Mouse (Mus musculus) limb, embryonic 15.5 days (tissue): ENCODE measurements around the gene Tdrd1. TPM values are rescaled to one million over a fixed set of nuclear protein-coding genes. Genes with fewer than 3 reads are reported as not detected.
A peak's percentile ranks its signal among the peaks of the same experiment; 100 is the strongest.

Source experiments
- ATAC-seq: fragments of 200-750 bp; cut with Nextera tagmentation; 2 replicates; pipeline ENCODE4 v1.8.0; 2017; ENCODE audit warnings: low read depth, moderate TSS enrichment; ENCODE audit not compliant: insufficient number of reproducible peaks, low FRiP score, low TSS enrichment
- H3K27ac ChIP-seq: fragments of 300-500 bp; sonication (generic); 2 replicates; pipeline ENCODE4 v1.5.1; 2015; ENCODE audit warnings: moderate library complexity, mild to moderate bottlenecking, inconsistent platforms
- H3K27me3 ChIP-seq: fragments of 300-500 bp; sonication (generic); 2 replicates; pipeline ENCODE4 v1.6.1; 2015; ENCODE audit warnings: inconsistent platforms
- H3K36me3 ChIP-seq: fragments of 300-500 bp; sonication (generic); 2 replicates; pipeline ENCODE4 v1.6.1; 2015; ENCODE audit warnings: inconsistent platforms
- H3K4me1 ChIP-seq: fragments of 300-500 bp; sonication (generic); 2 replicates; pipeline ENCODE4 v1.6.1; 2015; ENCODE audit warnings: inconsistent platforms
- H3K4me2 ChIP-seq: fragments of 300-500 bp; sonication (generic); 2 replicates; pipeline ENCODE4 v1.6.1; 2015; ENCODE audit warnings: mild to moderate bottlenecking, inconsistent platforms
- H3K4me3 ChIP-seq: fragments of 300-500 bp; sonication (generic); 2 replicates; pipeline ENCODE4 v1.5.1; 2015; ENCODE audit warnings: mild to moderate bottlenecking, inconsistent platforms
- H3K9ac ChIP-seq: fragments of 300-500 bp; sonication (generic); 2 replicates; pipeline ENCODE4 v1.6.1; 2015; ENCODE audit warnings: inconsistent platforms
- H3K9me3 ChIP-seq: fragments of 300-500 bp; sonication (generic); 2 replicates; pipeline ENCODE4 v1.6.1; 2016; ENCODE audit warnings: inconsistent platforms
- WGBS: fragments of 180-500 bp; shearing (Covaris S2); methylation state at CpG from one replicate; pipeline ENCODE4 v1.1.7; 2015; 5-methylcytosine and 5-hydroxymethylcytosine counted together
- polyA plus RNA-seq: library from polyadenylated mRNA; unstranded; fragments of >200 nt; fragmentation: Nextera tagmentation; extraction: Ambion mirVana; gene quantifications from 2 replicates; pipeline ENCODE4 v1.2.1, GENCODE M21; 2015

The Tdrd1 gene
- polyA plus RNA-seq, 1 experiment from 2014 or later: 3.3 TPM

- no peak for ATAC-seq
- Histone ChIP-seq H3K27me3 (no peaks in the 10 kb centered on the region), H3K9me3 (no peaks in the 10 kb centered on the region), H3K9ac (no peak overlapping the region), H3K4me2 (no peak overlapping the region), H3K27ac (no peak overlapping the region), H3K4me3 (no peak overlapping the region), H3K4me1 (no peaks in the 10 kb centered on the region; the same call in 1 of the 2 replicates), H3K36me3 (peaks cover 67% of the 10 kb centered on the region)
- WGBS: 50% methylated on average over 5 of the region's 5 CpGs
Measured at GRCm38 (mm10) chr19:56807122-56807521, 18.9 kb upstream of the Tdrd1 start.

GRCm38 (mm10) chr19:56808771-56809170 lies 17.2 kb upstream of the Tdrd1 start:
- no peak for ATAC-seq
- Histone ChIP-seq H3K36me3 (peaks cover 56% of the 10 kb centered on the region), H3K27me3 (no peaks in the 10 kb centered on the region), H3K9ac (no peak overlapping the region), H3K9me3 (no peaks in the 10 kb centered on the region), H3K27ac (no peak overlapping the region), H3K4me3 (no peak overlapping the region), H3K4me1 (no peaks in the 10 kb centered on the region; the same call in 1 of the 2 replicates), H3K4me2 (no peak overlapping the region)
- 62% methylated on average over 5 of the region's 5 CpGs for WGBS

- H3K4me1 ChIP-seq: peaks cover 2% of the 10 kb centered on the region; the same call in 1 of the 2 replicates
- H3K27me3 ChIP-seq: no peaks in the 10 kb centered on the region
- H3K9ac ChIP-seq: no peak overlapping the region
- peaks cover 37% of the 10 kb centered on the region for H3K36me3 ChIP-seq
- no peak overlapping the region for H3K4me3 ChIP-seq
- H3K4me2 ChIP-seq: no peak overlapping the region
- no peaks in the 10 kb centered on the region for H3K9me3 ChIP-seq
- no peak overlapping the region for H3K27ac ChIP-seq
- no peak for ATAC-seq
Measured at GRCm38 (mm10) chr19:56810641-56811146, 15.3 kb upstream of the Tdrd1 start.

- WGBS: 35% methylated on average over 9 of the region's 9 CpGs
- Histone ChIP-seq H3K27ac (no peak overlapping the region), H3K4me2 (no peak overlapping the region), H3K9ac (no peak overlapping the region), H3K36me3 (peaks cover 32% of the 10 kb centered on the region), H3K4me3 (no peak overlapping the region), H3K27me3 (no peaks in the 10 kb centered on the region), H3K4me1 (peaks cover 6% of the 10 kb centered on the region; the same call in 1 of the 2 replicates), H3K9me3 (no peaks in the 10 kb centered on the region)
- no peak for ATAC-seq
Measured at GRCm38 (mm10) chr19:56811590-56811989, 14.4 kb upstream of the Tdrd1 start.

GRCm38 (mm10) chr19:56813360-56813759 lies 12.6 kb upstream of the Tdrd1 start:
- no peak overlapping the region for H3K4me3 ChIP-seq
- H3K27me3 ChIP-seq: no peaks in the 10 kb centered on the region
- no peak overlapping the region for H3K9ac ChIP-seq
- peaks cover 16% of the 10 kb centered on the region for H3K4me1 ChIP-seq
- H3K9me3 ChIP-seq: no peaks in the 10 kb centered on the region
- peaks cover 17% of the 10 kb centered on the region for H3K36me3 ChIP-seq
- H3K27ac ChIP-seq: no peak overlapping the region
- 79% methylated on average over 4 of the region's 4 CpGs for WGBS
- no peak for ATAC-seq
- H3K4me2 ChIP-seq: no peak overlapping the region

- WGBS: 26% methylated on average over 14 of the region's 14 CpGs
- Histone ChIP-seq H3K4me2 (peak overlapping the region; percentile 17), H3K27me3 (no peaks in the 10 kb centered on the region), H3K36me3 (no peaks in the 10 kb centered on the region; the same call in none of the 2 replicates), H3K9me3 (no peaks in the 10 kb centered on the region), H3K9ac (no peak overlapping the region), H3K4me3 (no peak overlapping the region), H3K4me1 (peaks cover 39% of the 10 kb centered on the region), H3K27ac (peak overlapping the region; percentile 54; the same call in 1 of the 2 replicates)
- no peak for ATAC-seq
Measured at GRCm38 (mm10) chr19:56817851-56818526, 8.0 kb upstream of the Tdrd1 start.

- H3K9ac ChIP-seq: peak overlapping the region; percentile 93
- peak overlapping the region; percentile 95 for H3K27ac ChIP-seq
- H3K4me3 ChIP-seq: peak overlapping the region; percentile 97
- WGBS: 5% methylated on average over 22 of the region's 22 CpGs
- H3K4me1 ChIP-seq: peaks cover 36% of the 10 kb centered on the region
- ATAC-seq: no peak
- no peaks in the 10 kb centered on the region for H3K9me3 ChIP-seq
- no peaks in the 10 kb centered on the region for H3K36me3 ChIP-seq
- H3K4me2 ChIP-seq: peak overlapping the region; percentile 53
- no peaks in the 10 kb centered on the region for H3K27me3 ChIP-seq
Measured at GRCm38 (mm10) chr19:56821040-56821797, 4.8 kb upstream of the Tdrd1 start.

- Histone ChIP-seq H3K27me3 (no peaks in the 10 kb centered on the region), H3K27ac (peak within 1 kb of the TSS; percentile 95), H3K4me1 (peaks cover 37% of the 10 kb centered on the region), H3K4me2 (peak within 1 kb of the TSS; percentile 61), H3K9me3 (no peaks in the 10 kb centered on the region), H3K9ac (peak within 1 kb of the TSS; percentile 93), H3K4me3 (peak within 1 kb of the TSS; percentile 97), H3K36me3 (no peaks in the 10 kb centered on the region)
- ATAC-seq: peak; percentile 97
- WGBS: under 1% methylated on average over 79 of the region's 79 CpGs
Measured at GRCm38 (mm10) chr19:56821798-56822447, 4.1 kb upstream of the Tdrd1 start, which contains the start of gene Ccdc186. Ccdc186 (minus strand) TSS chr19:56822190.

GRCm38 (mm10) chr19:56822448-56822836 lies 3.6 kb upstream of the Tdrd1 start:
- peak overlapping the region; percentile 97 for H3K4me3 ChIP-seq
- no peaks in the 10 kb centered on the region for H3K9me3 ChIP-seq
- no peaks in the 10 kb centered on the region for H3K27me3 ChIP-seq
- 16% methylated on average over 10 of the region's 10 CpGs for WGBS
- H3K27ac ChIP-seq: peak overlapping the region; percentile 95; the same call in 1 of the 2 replicates
- H3K36me3 ChIP-seq: no peaks in the 10 kb centered on the region
- ATAC-seq: no peak; the same call in 1 of the 2 replicates
- H3K4me1 ChIP-seq: peaks cover 35% of the 10 kb centered on the region
- peak overlapping the region; percentile 61 for H3K4me2 ChIP-seq
- H3K9ac ChIP-seq: peak overlapping the region; percentile 26; the same call in 1 of the 2 replicates

- WGBS: 56% methylated on average over 11 of the region's 11 CpGs
- ATAC-seq: no peak
- Histone ChIP-seq H3K36me3 (no peaks in the 10 kb centered on the region), H3K27me3 (no peaks in the 10 kb centered on the region), H3K27ac (no peak overlapping the region), H3K4me1 (peaks cover 4% of the 10 kb centered on the region), H3K9ac (no peak overlapping the region), H3K9me3 (no peaks in the 10 kb centered on the region), H3K4me2 (no peak overlapping the region), H3K4me3 (no peak overlapping the region)
Measured at GRCm38 (mm10) chr19:56828305-56828704, 2.3 kb downstream of the Tdrd1 start.

- 70% methylated on average over 9 of the region's 9 CpGs for WGBS
- H3K4me3 ChIP-seq: no peak overlapping the region
- H3K9me3 ChIP-seq: no peaks in the 10 kb centered on the region
- no peak overlapping the region for H3K27ac ChIP-seq
- H3K4me2 ChIP-seq: no peak overlapping the region
- H3K9ac ChIP-seq: no peak overlapping the region
- ATAC-seq: no peak
- peaks cover 4% of the 10 kb centered on the region for H3K4me1 ChIP-seq
- H3K36me3 ChIP-seq: no peaks in the 10 kb centered on the region
- H3K27me3 ChIP-seq: no peaks in the 10 kb centered on the region
Measured at GRCm38 (mm10) chr19:56829267-56829666, 3.3 kb downstream of the Tdrd1 start.
